Mouse (Mus musculus) midbrain, embryonic 14.5 days (tissue): ENCODE results near the gene Dok5. TPM values are rescaled to one million over a fixed set of nuclear protein-coding genes. Genes with fewer than 3 reads are reported as not detected.

Experiments used
- ATAC-seq: fragments of 200-750 bp; cut with Nextera tagmentation; 2 replicates; pipeline ENCODE4 v1.8.0; 2017; ENCODE audit warnings: moderate number of reproducible peaks, moderate library complexity; ENCODE audit not compliant: low FRiP score, low TSS enrichment
- DNase-seq: peaks from one replicate; pipeline ENCODE4 v3.0.0-alpha.2; 2015
- H3K27ac ChIP-seq: fragments of 300-500 bp; sonication (generic); replicated peaks from 2 replicates; pipeline ENCODE4 v1.5.1; 2014; ENCODE audit warnings: mild to moderate bottlenecking, low read depth, low read length, moderate library complexity
- H3K27me3 ChIP-seq: fragments of 300-500 bp; sonication (generic); 2 replicates; pipeline ENCODE4 v1.6.1; 2014; ENCODE audit warnings: low read length, control low read depth, mixed read lengths; ENCODE audit not compliant: control insufficient read depth, insufficient read depth
- H3K36me3 ChIP-seq: fragments of 300-500 bp; sonication (generic); 2 replicates; pipeline ENCODE4 v1.6.1; 2014; ENCODE audit warnings: low read length, control low read depth; ENCODE audit not compliant: control insufficient read depth, insufficient read depth
- H3K4me1 ChIP-seq: fragments of 300-500 bp; sonication (generic); 2 replicates; pipeline ENCODE4 v1.6.1; 2014; ENCODE audit warnings: mild to moderate bottlenecking, antibody characterized with exemption, low read length, control low read depth; ENCODE audit not compliant: control insufficient read depth, insufficient read depth
- H3K4me2 ChIP-seq: fragments of 300-500 bp; sonication (generic); 2 replicates; pipeline ENCODE4 v1.6.1; 2014; ENCODE audit warnings: mild to moderate bottlenecking, low read length, moderate library complexity
- H3K4me3 ChIP-seq: fragments of 300-500 bp; sonication (generic); replicated peaks from 2 replicates; pipeline ENCODE4 v1.5.1; 2014; ENCODE audit warnings: low read depth, low read length
- H3K9ac ChIP-seq: fragments of 300-500 bp; sonication (generic); replicated peaks from 2 replicates; pipeline ENCODE4 v1.6.1; 2014; ENCODE audit warnings: mild to moderate bottlenecking, low read length, moderate library complexity
- H3K9me3 ChIP-seq: fragments of 300-500 bp; sonication (generic); 2 replicates; pipeline ENCODE4 v1.6.1; 2016; ENCODE audit warnings: low read length, control low read depth, mixed read lengths; ENCODE audit not compliant: control insufficient read depth
- WGBS: fragments of 180-500 bp; shearing (Covaris S2); extraction: QIAGEN DNeasy Blood & Tissue Kit; methylation state at CpG from one replicate; pipeline ENCODE4 v1.1.7; 2014; 5-methylcytosine and 5-hydroxymethylcytosine counted together
- polyA plus RNA-seq: library from polyadenylated mRNA; unstranded; fragments of >200 nt; fragmentation: Nextera tagmentation; extraction: Ambion mirVana; gene quantifications from 2 replicates; pipeline ENCODE4 v1.2.1, GENCODE M21; 2014

Gene Dok5
- polyA plus RNA-seq, 1 experiment from 2014 or later: 43.0 TPM

GRCm38 (mm10) chr2:170922260-170922659 is 190.7 kb downstream of the Dok5 start:
- peak; percentile 79 for DNase-seq
- H3K4me3 ChIP-seq: no peak overlapping the region

GRCm38 (mm10) chr2:170924131-170924530 is 192.5 kb downstream of the Dok5 start:
- Histone ChIP-seq H3K4me1 (no peaks in the 10 kb centered on the region), H3K27ac (no peak overlapping the region), H3K4me3 (no peak overlapping the region), H3K4me2 (no peak overlapping the region), H3K36me3 (no peaks in the 10 kb centered on the region), H3K9ac (no peak overlapping the region), H3K9me3 (no peaks in the 10 kb centered on the region), H3K27me3 (no peaks in the 10 kb centered on the region)
- 93% methylated on average over 4 of the region's 4 CpGs for WGBS
- DNase-seq (no peak), ATAC-seq (no peak)

More at GRCm38 (mm10) chr2:170922260-170922659, 190.7 kb downstream of the Dok5 start:
- Histone ChIP-seq H3K9me3 (no peaks in the 10 kb centered on the region), H3K9ac (no peak overlapping the region), H3K36me3 (no peaks in the 10 kb centered on the region), H3K4me1 (no peaks in the 10 kb centered on the region), H3K4me2 (no peak overlapping the region), H3K27ac (0 out of 2 replicates have a peak overlapping the region, but pooled peaks have one; percentile 49), H3K27me3 (no peaks in the 10 kb centered on the region)
- 18% methylated on average over 3 of the region's 3 CpGs for WGBS
- peak; percentile 34; the same call in 1 of the 2 replicates for ATAC-seq

GRCm38 (mm10) chr2:170926237-170926636 is 194.6 kb downstream of the Dok5 start:
- H3K9me3 ChIP-seq: no peaks in the 10 kb centered on the region
- no peak overlapping the region for H3K27ac ChIP-seq
- H3K36me3 ChIP-seq: no peaks in the 10 kb centered on the region
- ATAC-seq (no peak), DNase-seq (no peak)
- no peaks in the 10 kb centered on the region for H3K4me1 ChIP-seq
- WGBS: 75% methylated on average over 9 of the region's 9 CpGs
- H3K4me2 ChIP-seq: no peak overlapping the region
- H3K4me3 ChIP-seq: no peak overlapping the region
- no peaks in the 10 kb centered on the region for H3K27me3 ChIP-seq
- no peak overlapping the region for H3K9ac ChIP-seq

Other genes with a start within 250 kb of the Dok5 start
- gene Pfdn4, start 235.4 kb upstream of the Dok5 start, polyA plus RNA-seq: 142 and 163 TPM in 2 replicates
- gene Cyp24a1, start 234.7 kb upstream of the Dok5 start, polyA plus RNA-seq: 0.09 and 0.22 TPM in 2 replicates
- gene 4930470P17Rik, start 129.8 kb upstream of the Dok5 start, polyA plus RNA-seq: not detected in 2 replicates